Mouse (Mus musculus) midbrain, embryonic 16.5 days (tissue): ENCODE data around the gene Ckap2l. TPM values are rescaled to one million over a fixed set of nuclear protein-coding genes. Genes with fewer than 3 reads are reported as not detected.
A peak's percentile ranks its signal among the peaks of the same experiment; 100 is the strongest.

Experiments used
- ATAC-seq: fragments of 200-750 bp; cut with Nextera tagmentation; 2 replicates; pipeline ENCODE4 v1.8.0; 2017; ENCODE audit warnings: moderate TSS enrichment
- H3K27ac ChIP-seq: fragments of 300-500 bp; sonication (generic); 2 replicates; pipeline ENCODE4 v1.5.1; 2014; ENCODE audit warnings: mild to moderate bottlenecking, low read length, mixed read lengths
- H3K27me3 ChIP-seq: fragments of 300-500 bp; sonication (generic); 2 replicates; pipeline ENCODE4 v1.6.1; 2014; ENCODE audit warnings: low read depth, low read length, mixed read lengths; ENCODE audit not compliant: control insufficient read depth, insufficient read depth
- H3K36me3 ChIP-seq: fragments of 300-500 bp; sonication (generic); 2 replicates; pipeline ENCODE4 v1.6.1; 2014; ENCODE audit warnings: mild to moderate bottlenecking, low read length, moderate library complexity, mixed read lengths; ENCODE audit not compliant: control insufficient read depth, insufficient read depth
- H3K4me1 ChIP-seq: fragments of 300-500 bp; sonication (generic); 2 replicates; pipeline ENCODE4 v1.6.1; 2014; ENCODE audit warnings: mild to moderate bottlenecking, low read length, mixed read lengths; ENCODE audit not compliant: control insufficient read depth, insufficient read depth
- H3K4me2 ChIP-seq: fragments of 300-500 bp; sonication (generic); 2 replicates; pipeline ENCODE4 v1.6.1; 2014; ENCODE audit warnings: mild to moderate bottlenecking, low read length, mixed read lengths
- H3K4me3 ChIP-seq: fragments of 300-500 bp; sonication (generic); 2 replicates; pipeline ENCODE4 v1.5.1; 2014; ENCODE audit warnings: low read depth, mild to moderate bottlenecking, low read length, moderate library complexity, mixed read lengths
- H3K9ac ChIP-seq: fragments of 300-500 bp; sonication (generic); 2 replicates; pipeline ENCODE4 v1.6.1; 2014; ENCODE audit warnings: low read depth, low read length, mixed read lengths
- H3K9me3 ChIP-seq: fragments of 300-500 bp; sonication (generic); replicated peaks from 2 replicates; pipeline ENCODE4 v1.6.1; 2014; ENCODE audit warnings: mild to moderate bottlenecking, low read length, mixed read lengths; ENCODE audit not compliant: control insufficient read depth, poor library complexity, severe bottlenecking
- WGBS: fragments of 180-500 bp; shearing (Covaris S2); extraction: QIAGEN DNeasy Blood & Tissue Kit; methylation state at CpG from one replicate; pipeline ENCODE4 v1.1.7; 2014; 5-methylcytosine and 5-hydroxymethylcytosine counted together
- polyA plus RNA-seq: library from polyadenylated mRNA; unstranded; fragments of >200 nt; fragmentation: Nextera tagmentation; extraction: Ambion mirVana; gene quantifications from 2 replicates; pipeline ENCODE4 v1.2.1, GENCODE M21; 2015

Gene Ckap2l
- polyA plus RNA-seq, 1 experiment from 2014 or later = 6.5 TPM

DNA sequence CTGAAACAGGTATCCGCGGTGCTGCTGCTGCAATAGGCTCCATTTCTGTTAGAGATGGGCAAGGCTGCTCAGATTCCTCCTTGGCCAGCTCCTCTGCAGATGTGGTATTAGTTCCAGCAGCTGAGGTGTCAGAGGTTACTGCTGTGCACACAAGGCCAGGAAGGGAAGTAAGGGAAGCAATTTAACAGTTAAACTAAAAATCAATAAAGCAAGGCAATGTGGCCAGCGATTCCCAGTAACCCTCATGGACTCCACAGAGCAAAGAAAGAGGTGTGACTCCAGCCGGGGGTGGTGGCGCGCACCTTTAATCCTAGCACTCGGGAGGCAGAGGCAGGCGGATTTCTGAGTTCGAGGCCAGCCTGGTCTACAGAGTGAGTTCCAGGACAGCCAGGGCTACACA is 26.4 kb downstream of the Ckap2l start:
- Histone ChIP-seq H3K27ac (no peak overlapping the region), H3K9me3 (no peaks in the 10 kb centered on the region; the same call in 1 of the 2 replicates), H3K36me3 (no peaks in the 10 kb centered on the region), H3K4me1 (no peaks in the 10 kb centered on the region), H3K27me3 (no peaks in the 10 kb centered on the region), H3K4me3 (no peak overlapping the region), H3K4me2 (no peak overlapping the region), H3K9ac (no peak overlapping the region)
- ATAC-seq = no peak
- WGBS = 91% methylated on average over 9 of the region's 9 CpGs

GRCm38 (mm10) chr2:129269986-129270385 is 27.0 kb downstream of the Ckap2l start:
- no peak for ATAC-seq
- Histone ChIP-seq H3K9ac (no peak overlapping the region), H3K4me1 (no peaks in the 10 kb centered on the region), H3K4me2 (no peak overlapping the region), H3K9me3 (no peaks in the 10 kb centered on the region; the same call in 1 of the 2 replicates), H3K4me3 (no peak overlapping the region), H3K36me3 (no peaks in the 10 kb centered on the region), H3K27me3 (no peaks in the 10 kb centered on the region), H3K27ac (no peak overlapping the region)
- 94% methylated on average over 5 of the region's 5 CpGs for WGBS

DNA sequence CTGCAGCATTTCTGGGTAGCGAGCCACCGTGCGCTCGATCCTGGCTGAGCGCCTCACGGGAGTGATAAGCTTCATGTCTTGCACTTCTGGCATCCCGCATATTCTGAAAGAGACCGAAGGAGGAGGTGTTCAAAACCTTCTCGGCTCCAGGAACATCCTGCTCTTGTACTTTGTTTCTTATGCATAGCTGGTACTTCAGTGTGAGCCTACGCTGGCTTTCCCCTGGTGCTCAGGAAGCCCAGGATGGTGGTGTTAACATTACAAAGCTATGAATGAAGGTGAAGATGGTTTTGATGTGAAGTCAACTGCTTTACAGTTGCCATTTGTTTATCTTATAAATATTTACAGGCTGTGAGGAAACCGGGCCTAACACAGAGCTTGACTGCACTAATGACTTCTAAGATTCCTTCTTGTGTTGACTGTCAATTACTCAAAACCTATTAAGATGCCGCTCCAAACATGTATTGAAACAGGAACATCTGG is 27.8 kb downstream of the Ckap2l start:
- no peak overlapping the region for H3K9ac ChIP-seq
- WGBS = 95% methylated on average over 12 of the region's 12 CpGs
- H3K9me3 ChIP-seq = no peaks in the 10 kb centered on the region; the same call in 1 of the 2 replicates
- no peak overlapping the region for H3K4me3 ChIP-seq
- no peak overlapping the region for H3K27ac ChIP-seq
- H3K4me2 ChIP-seq = no peak overlapping the region
- H3K4me1 ChIP-seq = no peaks in the 10 kb centered on the region
- ATAC-seq = no peak
- no peaks in the 10 kb centered on the region for H3K36me3 ChIP-seq
- H3K27me3 ChIP-seq = no peaks in the 10 kb centered on the region

DNA sequence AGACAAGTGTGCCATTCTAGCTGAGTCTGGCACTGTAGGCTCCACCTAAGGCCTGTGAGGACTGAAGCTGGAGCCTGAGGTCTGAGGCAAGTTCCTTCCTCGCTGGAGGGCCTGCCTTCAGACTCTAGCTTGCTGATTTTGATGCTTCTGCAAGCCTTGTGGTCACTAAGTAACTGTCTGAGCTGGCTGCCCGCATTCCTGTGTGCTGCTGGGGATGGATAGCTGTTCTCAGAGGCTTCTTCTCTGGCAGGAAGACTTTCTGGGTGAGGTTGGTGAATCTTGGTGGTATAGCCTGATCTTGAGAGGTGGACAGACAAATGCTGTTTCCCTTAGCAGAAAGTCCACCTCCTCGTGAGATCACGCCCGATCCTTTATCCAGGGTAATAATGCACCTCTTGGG is 29.3 kb downstream of the Ckap2l start:
- Histone ChIP-seq H3K4me1 (no peaks in the 10 kb centered on the region), H3K27me3 (no peaks in the 10 kb centered on the region), H3K27ac (no peak overlapping the region), H3K9ac (no peak overlapping the region), H3K4me3 (no peak overlapping the region), H3K4me2 (no peak overlapping the region), H3K9me3 (no peaks in the 10 kb centered on the region; the same call in 1 of the 2 replicates), H3K36me3 (no peaks in the 10 kb centered on the region)
- no peak for ATAC-seq
- WGBS = 94% methylated on average over 5 of the region's 5 CpGs

DNA sequence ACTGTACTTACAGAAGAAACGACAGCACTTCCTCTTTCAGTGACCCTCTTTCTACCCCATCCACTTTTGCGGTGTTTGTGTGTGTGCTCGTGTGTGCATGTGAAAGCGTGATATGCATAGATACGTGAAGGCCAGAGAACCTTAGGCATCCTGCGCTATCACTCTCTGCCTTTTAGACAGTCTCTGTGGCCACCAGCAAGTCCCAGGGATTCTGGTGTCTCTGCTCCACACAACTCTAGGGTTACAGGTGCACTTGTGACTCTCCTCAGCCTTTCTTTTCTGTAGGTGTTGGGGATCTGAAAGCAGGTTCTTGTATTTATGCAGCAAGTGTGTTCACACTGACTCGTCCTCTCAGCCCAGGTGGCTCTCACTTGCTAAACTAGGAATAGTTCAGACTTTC is 31.7 kb downstream of the Ckap2l start:
- Histone ChIP-seq H3K27me3 (no peaks in the 10 kb centered on the region), H3K4me3 (no peak overlapping the region), H3K36me3 (no peaks in the 10 kb centered on the region), H3K4me2 (no peak overlapping the region), H3K9ac (no peak overlapping the region), H3K27ac (no peak overlapping the region), H3K9me3 (no peaks in the 10 kb centered on the region; the same call in 1 of the 2 replicates), H3K4me1 (no peaks in the 10 kb centered on the region)
- no peak for ATAC-seq
- WGBS = 95% methylated on average over 7 of the region's 7 CpGs

DNA sequence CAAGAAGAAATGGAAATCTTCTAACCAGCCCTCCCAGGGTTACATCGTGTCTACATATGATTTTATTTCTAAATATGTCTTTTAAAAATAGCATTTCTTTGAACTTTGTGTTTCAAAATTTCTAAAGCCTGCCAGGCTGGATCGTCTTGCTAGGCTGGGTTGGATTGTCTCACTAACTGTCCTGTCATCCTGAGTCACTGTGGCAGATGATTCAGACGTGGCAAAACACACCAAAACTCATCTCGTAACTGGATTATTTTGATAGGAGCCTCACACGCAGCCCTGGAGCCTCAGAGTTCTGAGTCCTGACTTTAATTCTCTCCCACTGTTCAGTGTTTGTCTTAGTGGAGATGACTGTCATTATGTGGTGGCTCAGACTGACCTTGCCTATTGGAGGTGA is 33.9 kb downstream of the Ckap2l start:
- H3K4me1 ChIP-seq = no peaks in the 10 kb centered on the region
- no peak overlapping the region for H3K4me3 ChIP-seq
- H3K9ac ChIP-seq = no peak overlapping the region
- H3K36me3 ChIP-seq = no peaks in the 10 kb centered on the region
- H3K27me3 ChIP-seq = no peaks in the 10 kb centered on the region
- 77% methylated on average over 5 of the region's 5 CpGs for WGBS
- H3K27ac ChIP-seq = no peak overlapping the region
- ATAC-seq = no peak
- H3K4me2 ChIP-seq = no peak overlapping the region
- no peaks in the 10 kb centered on the region; the same call in 1 of the 2 replicates for H3K9me3 ChIP-seq

DNA sequence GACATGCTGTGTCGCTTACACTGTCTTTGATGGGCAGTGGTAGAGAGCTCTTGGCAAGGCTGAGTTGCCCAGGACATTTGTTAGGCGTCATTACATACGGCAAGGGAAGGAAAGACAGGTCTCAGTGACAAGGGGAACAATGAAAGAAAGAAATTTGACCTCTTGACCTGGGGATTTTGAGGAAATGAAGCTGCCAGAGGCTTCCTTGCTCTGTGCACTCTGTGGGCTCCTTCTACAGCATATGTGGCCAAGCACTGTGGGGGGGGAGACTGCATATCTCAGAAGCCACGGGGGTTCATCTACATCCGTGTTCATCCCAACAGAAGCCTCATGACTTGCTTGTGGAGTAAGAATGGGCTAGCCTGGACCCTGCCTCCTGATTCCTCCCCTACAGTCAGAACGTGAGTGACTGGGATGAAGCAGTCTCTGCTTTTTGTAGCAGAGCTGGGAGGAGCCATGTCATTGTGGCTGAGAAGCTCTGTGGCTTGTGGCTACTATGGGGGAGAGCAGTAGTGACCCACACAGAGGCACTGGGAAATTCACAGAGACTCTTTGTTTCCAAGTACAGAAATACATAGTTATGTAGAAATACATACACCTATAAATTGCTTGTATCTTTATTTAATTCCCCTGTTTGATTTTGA is 35.7 kb downstream of the Ckap2l start:
- Histone ChIP-seq H3K4me3 (no peak overlapping the region), H3K4me1 (no peaks in the 10 kb centered on the region), H3K9me3 (no peaks in the 10 kb centered on the region; the same call in 1 of the 2 replicates), H3K27me3 (no peaks in the 10 kb centered on the region), H3K27ac (no peak overlapping the region), H3K9ac (no peak overlapping the region), H3K4me2 (no peak overlapping the region), H3K36me3 (no peaks in the 10 kb centered on the region)
- 60% methylated on average over 6 of the region's 6 CpGs for WGBS
- no peak for ATAC-seq

- no peaks in the 10 kb centered on the region for H3K27me3 ChIP-seq
- H3K27ac ChIP-seq = no peak overlapping the region
- no peaks in the 10 kb centered on the region for H3K4me1 ChIP-seq
- H3K4me3 ChIP-seq = no peak overlapping the region
- 70% methylated on average over 3 of the region's 3 CpGs for WGBS
- H3K9ac ChIP-seq = no peak overlapping the region
- ATAC-seq = no peak
- no peaks in the 10 kb centered on the region for H3K36me3 ChIP-seq
- H3K9me3 ChIP-seq = no peaks in the 10 kb centered on the region
- no peak overlapping the region for H3K4me2 ChIP-seq
These were observed 36.4 kb downstream of the Ckap2l start for GRCm38 (mm10) chr2:129260646-129261045.

- peak overlapping the region; percentile 38 for H3K4me2 ChIP-seq
- no peaks in the 10 kb centered on the region for H3K9me3 ChIP-seq
- peak; percentile 82 for ATAC-seq
- WGBS = 27% methylated on average over 7 of the region's 7 CpGs
- H3K4me3 ChIP-seq = no peak overlapping the region
- H3K27ac ChIP-seq = no peak overlapping the region
- H3K9ac ChIP-seq = no peak overlapping the region
- no peaks in the 10 kb centered on the region for H3K36me3 ChIP-seq
- H3K4me1 ChIP-seq = no peaks in the 10 kb centered on the region
- H3K27me3 ChIP-seq = no peaks in the 10 kb centered on the region
These were observed 38.4 kb downstream of the Ckap2l start for GRCm38 (mm10) chr2:129258475-129259211.
